Mouse (Mus musculus) hindbrain, embryonic 16.5 days (tissue): ENCODE measurements around the gene Cbfa2t2. TPM values are rescaled to one million over a fixed set of nuclear protein-coding genes. Genes with fewer than 3 reads are reported as not detected.
A peak's percentile ranks its signal among the peaks of the same experiment; 100 is the strongest.

Experiments used
- ATAC-seq: fragments of 200-750 bp; cut with Nextera tagmentation; 2 replicates; pipeline ENCODE4 v1.8.0; 2017; ENCODE audit warnings: moderate TSS enrichment, moderate library complexity
- H3K27ac ChIP-seq: fragments of 300-500 bp; sonication (generic); 2 replicates; pipeline ENCODE4 v1.5.1; 2014; ENCODE audit warnings: low read depth, mild to moderate bottlenecking, control low read depth, low read length, moderate library complexity
- H3K27me3 ChIP-seq: fragments of 300-500 bp; sonication (generic); replicated peaks from 2 replicates; pipeline ENCODE4 v1.6.1; 2014; ENCODE audit warnings: low read length; ENCODE audit not compliant: control insufficient read depth, insufficient read depth
- H3K36me3 ChIP-seq: fragments of 300-500 bp; sonication (generic); 2 replicates; pipeline ENCODE4 v1.6.1; 2014; ENCODE audit warnings: mild to moderate bottlenecking, low read length, moderate library complexity, mixed read lengths; ENCODE audit not compliant: control insufficient read depth, insufficient read depth
- H3K4me1 ChIP-seq: fragments of 300-500 bp; sonication (generic); 2 replicates; pipeline ENCODE4 v1.6.1; 2014; ENCODE audit warnings: low read depth, low read length; ENCODE audit not compliant: control insufficient read depth, insufficient read depth
- H3K4me2 ChIP-seq: fragments of 300-500 bp; sonication (generic); 2 replicates; pipeline ENCODE4 v1.6.1; 2014; ENCODE audit warnings: mild to moderate bottlenecking, low read length, control low read depth, moderate library complexity
- H3K4me3 ChIP-seq: fragments of 300-500 bp; sonication (generic); 2 replicates; pipeline ENCODE4 v1.5.1; 2014; ENCODE audit warnings: mild to moderate bottlenecking, low read length, control low read depth, moderate library complexity
- H3K9ac ChIP-seq: fragments of 300-500 bp; sonication (generic); 2 replicates; pipeline ENCODE4 v1.6.1; 2014; ENCODE audit warnings: low read depth, mild to moderate bottlenecking, control low read depth, low read length, moderate library complexity
- H3K9me3 ChIP-seq: fragments of 300-500 bp; sonication (generic); 2 replicates; pipeline ENCODE4 v1.6.1; 2014; ENCODE audit warnings: mild to moderate bottlenecking, low read length, moderate library complexity; ENCODE audit not compliant: control insufficient read depth
- WGBS: fragments of 180-500 bp; shearing (Covaris S2); extraction: QIAGEN DNeasy Blood & Tissue Kit; methylation state at CpG from one replicate; pipeline ENCODE4 v1.1.7; 2014; 5-methylcytosine and 5-hydroxymethylcytosine counted together
- polyA plus RNA-seq: library from polyadenylated mRNA; unstranded; fragments of >200 nt; fragmentation: Nextera tagmentation; extraction: Ambion mirVana; gene quantifications from 2 replicates; pipeline ENCODE4 v1.2.1, GENCODE M21; 2015

Gene Cbfa2t2
- polyA plus RNA-seq, 1 experiment from 2014 or later, result 39.8 TPM

DNA sequence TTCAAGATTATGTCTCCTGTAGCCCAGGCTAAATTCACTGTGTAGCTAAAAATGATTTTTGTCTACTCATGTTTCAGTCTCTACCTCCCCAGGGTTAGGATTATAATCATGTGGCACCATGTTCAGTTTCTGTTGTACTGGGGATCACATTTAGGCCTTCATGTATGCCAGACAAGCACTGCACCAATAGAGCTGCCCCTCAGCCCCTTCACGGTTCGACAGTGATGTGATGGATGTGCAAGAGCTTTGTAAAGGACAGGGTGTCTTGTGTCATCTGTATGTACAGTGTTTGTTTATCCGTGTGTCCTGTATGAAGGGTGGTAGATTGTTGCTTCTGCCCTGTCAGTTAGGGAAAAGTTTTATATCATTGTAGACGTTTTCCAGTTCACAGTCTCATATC, 72.2 kb downstream of the Cbfa2t2 start:
- Histone ChIP-seq H3K27me3 (no peaks in the 10 kb centered on the region), H3K4me3 (no peak overlapping the region), H3K4me1 (no peaks in the 10 kb centered on the region), H3K27ac (no peak overlapping the region), H3K4me2 (no peak overlapping the region), H3K36me3 (peaks cover 5% of the 10 kb centered on the region), H3K9ac (no peak overlapping the region), H3K9me3 (no peaks in the 10 kb centered on the region)
- 88% methylated on average over 4 of the region's 4 CpGs for WGBS
- ATAC-seq, result no peak

DNA sequence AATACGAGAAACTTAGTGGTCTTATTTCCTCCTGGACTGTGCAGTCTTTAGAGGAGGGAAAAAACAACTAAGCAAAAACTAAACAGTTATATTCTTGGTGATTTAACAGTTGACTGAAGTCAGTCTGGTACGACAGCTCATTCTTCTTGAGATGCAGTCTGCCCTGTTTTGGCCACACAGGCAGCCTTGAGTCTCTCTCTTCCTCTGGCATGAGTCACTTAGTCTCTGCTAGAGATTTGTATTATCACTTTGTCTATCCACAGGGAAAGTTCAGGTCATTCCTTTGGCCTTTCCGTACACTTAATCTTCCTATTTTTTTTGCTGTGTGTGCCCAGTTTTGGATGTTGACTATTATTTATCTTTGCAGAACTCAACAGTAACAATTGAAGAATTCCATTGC, 73.9 kb downstream of the Cbfa2t2 start:
- 96% methylated on average over 3 of the region's 3 CpGs for WGBS
- no peaks in the 10 kb centered on the region for H3K4me1 ChIP-seq
- H3K4me3 ChIP-seq, result no peak overlapping the region
- no peak overlapping the region for H3K9ac ChIP-seq
- no peak overlapping the region for H3K27ac ChIP-seq
- peaks cover 5% of the 10 kb centered on the region for H3K36me3 ChIP-seq
- ATAC-seq, result no peak
- no peaks in the 10 kb centered on the region for H3K27me3 ChIP-seq
- H3K4me2 ChIP-seq, result no peak overlapping the region
- H3K9me3 ChIP-seq, result no peaks in the 10 kb centered on the region

DNA sequence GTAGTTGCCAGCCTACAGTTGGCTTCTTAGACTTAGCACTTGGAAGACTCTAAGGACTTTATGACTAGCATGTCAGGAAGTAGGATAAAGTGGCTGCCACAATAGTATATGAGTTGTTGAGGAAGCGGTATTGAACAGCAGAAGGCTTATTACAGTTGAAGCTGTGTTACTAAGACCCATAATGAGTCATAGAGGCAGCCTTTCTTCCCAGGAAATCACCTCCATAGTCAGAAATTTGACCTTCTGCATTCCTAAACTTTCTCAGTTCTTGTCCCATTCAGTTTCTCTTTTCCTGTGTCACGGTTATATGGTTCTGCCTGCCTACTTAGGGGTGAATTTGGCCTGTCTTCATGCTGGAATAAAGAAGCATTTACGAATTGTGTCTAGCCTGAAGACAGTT, 80.7 kb downstream of the Cbfa2t2 start:
- Histone ChIP-seq H3K9ac (no peak overlapping the region), H3K27me3 (no peaks in the 10 kb centered on the region), H3K27ac (no peak overlapping the region; the same call in 1 of the 2 replicates), H3K36me3 (peaks cover 3% of the 10 kb centered on the region), H3K4me1 (no peaks in the 10 kb centered on the region), H3K4me3 (no peak overlapping the region), H3K9me3 (no peaks in the 10 kb centered on the region), H3K4me2 (no peak overlapping the region)
- 84% methylated on average over 3 of the region's 3 CpGs for WGBS
- ATAC-seq, result no peak

DNA sequence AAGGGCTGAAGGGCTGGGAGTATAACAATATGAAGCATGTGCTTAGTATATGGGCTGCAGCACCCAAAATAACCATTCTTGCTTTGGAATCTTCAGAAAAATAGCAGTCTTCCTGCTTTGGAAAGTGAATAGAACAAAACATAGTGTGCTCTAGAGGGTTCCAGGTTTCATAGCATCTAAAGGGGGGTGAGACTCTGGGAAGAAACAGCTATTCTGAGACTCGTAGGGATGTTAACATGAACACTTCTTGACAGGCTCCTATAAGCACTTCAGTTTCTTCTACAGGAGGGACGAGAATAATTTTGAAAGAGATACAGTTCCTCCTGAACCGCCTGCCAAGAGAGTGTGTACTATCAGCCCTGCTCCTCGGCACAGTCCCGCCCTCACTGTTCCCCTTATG, 81.1 kb downstream of the Cbfa2t2 start:
- no peaks in the 10 kb centered on the region for H3K9me3 ChIP-seq
- no peak overlapping the region; the same call in 1 of the 2 replicates for H3K27ac ChIP-seq
- no peak overlapping the region for H3K4me2 ChIP-seq
- no peaks in the 10 kb centered on the region for H3K4me1 ChIP-seq
- 92% methylated on average over 5 of the region's 5 CpGs for WGBS
- H3K9ac ChIP-seq, result no peak overlapping the region
- H3K27me3 ChIP-seq, result no peaks in the 10 kb centered on the region
- no peak for ATAC-seq
- peaks cover 3% of the 10 kb centered on the region for H3K36me3 ChIP-seq
- no peak overlapping the region for H3K4me3 ChIP-seq

DNA sequence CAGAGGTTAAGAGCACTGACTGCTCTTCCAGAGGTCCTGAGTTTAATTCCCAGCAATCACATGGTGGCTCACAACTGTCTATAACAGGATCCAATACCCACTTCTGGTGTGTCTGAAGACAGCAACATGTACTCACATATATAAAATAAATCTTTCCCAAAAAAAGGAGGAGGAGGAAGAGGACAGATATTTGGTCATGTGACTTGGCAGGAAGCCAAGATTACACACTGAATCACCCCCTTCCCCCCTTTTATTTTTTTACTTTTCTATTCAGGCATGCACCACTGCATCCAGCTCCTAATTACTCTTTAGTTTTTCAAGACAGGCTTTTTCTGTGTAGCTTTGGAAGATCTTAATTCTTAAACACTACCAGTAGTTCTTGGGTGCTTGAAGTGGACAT, 85.2 kb downstream of the Cbfa2t2 start:
- H3K27me3 ChIP-seq, result no peaks in the 10 kb centered on the region
- H3K4me2 ChIP-seq, result no peak overlapping the region
- no peaks in the 10 kb centered on the region for H3K9me3 ChIP-seq
- no peak overlapping the region for H3K9ac ChIP-seq
- peaks cover 20% of the 10 kb centered on the region for H3K36me3 ChIP-seq
- H3K27ac ChIP-seq, result no peak overlapping the region
- H3K4me3 ChIP-seq, result no peak overlapping the region
- no peaks in the 10 kb centered on the region for H3K4me1 ChIP-seq
- no peak for ATAC-seq

DNA sequence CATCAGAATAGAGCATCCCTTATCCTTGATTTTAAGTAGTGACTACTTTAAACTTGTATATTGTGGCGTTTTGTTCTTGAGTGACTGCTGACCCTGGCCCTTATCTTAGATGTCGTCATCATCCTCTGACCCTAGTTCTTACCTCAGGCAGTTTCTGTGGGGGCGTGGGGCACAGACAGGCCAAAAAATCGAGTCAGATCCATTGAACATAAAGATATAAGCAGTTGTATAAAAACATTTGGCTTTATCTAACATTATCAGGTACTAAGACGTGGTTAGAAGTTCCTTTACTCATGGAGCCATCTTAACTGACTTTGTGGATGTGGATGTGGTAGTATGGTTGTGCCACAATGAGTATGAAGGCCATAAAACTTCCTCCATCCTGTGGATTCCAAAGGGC, 86.1 kb downstream of the Cbfa2t2 start:
- Histone ChIP-seq H3K36me3 (peaks cover 20% of the 10 kb centered on the region), H3K27ac (no peak overlapping the region)

DNA sequence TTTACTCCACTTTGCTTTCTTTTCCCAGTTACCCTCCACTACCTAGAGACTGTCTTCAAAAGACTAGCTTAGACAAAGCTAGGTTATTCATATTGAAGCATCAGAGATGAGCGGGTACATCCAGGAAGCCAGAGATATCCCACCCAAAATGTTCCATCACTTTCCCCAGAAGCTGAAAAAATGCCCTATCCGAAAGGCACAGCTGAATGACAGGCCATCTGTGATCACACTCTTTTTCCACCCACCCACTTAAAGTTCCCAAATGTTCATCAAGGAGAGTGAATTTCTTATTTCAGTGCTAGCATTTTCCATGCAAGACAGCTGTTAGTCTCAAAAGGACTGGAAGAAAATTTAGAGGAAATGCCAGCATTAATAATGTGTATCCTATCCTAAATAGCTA, 89.0 kb downstream of the Cbfa2t2 start:
- H3K27ac ChIP-seq, result no peak overlapping the region
- H3K4me1 ChIP-seq, result no peaks in the 10 kb centered on the region
- H3K9ac ChIP-seq, result no peak overlapping the region
- no peak overlapping the region for H3K4me2 ChIP-seq
- H3K27me3 ChIP-seq, result no peaks in the 10 kb centered on the region
- H3K9me3 ChIP-seq, result no peaks in the 10 kb centered on the region
- H3K36me3 ChIP-seq, result peaks cover 20% of the 10 kb centered on the region
- WGBS, result 92% methylated on average over 2 of the region's 2 CpGs
- ATAC-seq, result no peak
- H3K4me3 ChIP-seq, result no peak overlapping the region

More for the DNA sequence above, 86.1 kb downstream of the Cbfa2t2 start:
- no peaks in the 10 kb centered on the region for H3K9me3 ChIP-seq
- no peak overlapping the region for H3K4me2 ChIP-seq
- H3K27me3 ChIP-seq, result no peaks in the 10 kb centered on the region
- no peak for ATAC-seq
- no peaks in the 10 kb centered on the region for H3K4me1 ChIP-seq
- no peak overlapping the region for H3K4me3 ChIP-seq
- 97% methylated on average over 5 of the region's 5 CpGs for WGBS
- no peak overlapping the region for H3K9ac ChIP-seq

DNA sequence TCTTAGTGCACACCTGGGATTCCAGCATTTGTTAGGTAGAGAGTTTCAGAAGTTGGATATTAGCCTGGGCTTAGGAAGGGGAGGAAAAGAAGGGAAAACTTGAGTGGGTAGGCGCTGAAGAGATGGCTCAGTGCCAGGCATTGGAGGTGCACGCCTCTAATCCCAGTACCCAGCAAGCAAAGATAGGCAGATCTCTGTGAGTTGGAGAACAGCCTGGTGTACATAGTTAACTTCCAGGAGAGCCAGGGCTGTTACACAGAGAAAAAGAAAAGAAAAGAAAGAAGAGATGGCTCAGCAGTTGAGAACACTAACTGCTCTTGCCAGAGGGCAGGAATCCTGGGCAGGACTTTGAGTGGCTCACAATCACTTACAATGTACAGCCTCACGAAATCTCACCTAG, 90.2 kb downstream of the Cbfa2t2 start:
- Histone ChIP-seq H3K36me3 (peaks cover 18% of the 10 kb centered on the region), H3K27ac (no peak overlapping the region), H3K9me3 (no peaks in the 10 kb centered on the region), H3K4me3 (no peak overlapping the region), H3K4me2 (no peak overlapping the region), H3K27me3 (no peaks in the 10 kb centered on the region), H3K9ac (no peak overlapping the region), H3K4me1 (no peaks in the 10 kb centered on the region)
- ATAC-seq, result no peak
- 62% methylated on average over 3 of the region's 3 CpGs for WGBS

DNA sequence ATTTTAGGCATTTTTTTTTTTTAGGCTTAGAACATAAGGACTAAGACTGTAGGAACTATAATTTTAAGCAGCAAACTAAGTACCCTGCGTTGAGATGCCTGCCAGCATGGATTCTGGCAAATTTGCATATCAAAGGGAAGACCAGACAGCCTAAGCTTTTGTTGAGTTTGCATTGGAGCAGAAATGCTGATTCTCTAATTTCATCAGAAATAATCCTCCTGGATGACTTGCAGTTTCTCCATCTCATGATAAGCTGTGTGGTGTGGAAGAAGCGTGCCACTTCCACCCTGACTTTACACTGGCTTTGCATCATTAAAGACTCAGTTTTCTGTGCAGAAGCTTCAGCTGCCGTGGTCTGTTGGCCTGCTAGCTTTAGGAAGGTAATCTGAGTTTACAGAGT, 96.6 kb downstream of the Cbfa2t2 start:
- no peak for ATAC-seq
- WGBS, result 45% methylated on average over 3 of the region's 3 CpGs
- Histone ChIP-seq H3K4me3 (no peak overlapping the region), H3K4me2 (no peak overlapping the region), H3K27ac (0 out of 2 replicates have a peak overlapping the region, but pooled peaks have one; percentile 37), H3K36me3 (peaks cover 16% of the 10 kb centered on the region), H3K4me1 (0 out of 2 replicates have a peak, but pooled peaks cover 1% of the 10 kb centered on the region), H3K9me3 (no peaks in the 10 kb centered on the region), H3K27me3 (no peaks in the 10 kb centered on the region), H3K9ac (no peak overlapping the region)

DNA sequence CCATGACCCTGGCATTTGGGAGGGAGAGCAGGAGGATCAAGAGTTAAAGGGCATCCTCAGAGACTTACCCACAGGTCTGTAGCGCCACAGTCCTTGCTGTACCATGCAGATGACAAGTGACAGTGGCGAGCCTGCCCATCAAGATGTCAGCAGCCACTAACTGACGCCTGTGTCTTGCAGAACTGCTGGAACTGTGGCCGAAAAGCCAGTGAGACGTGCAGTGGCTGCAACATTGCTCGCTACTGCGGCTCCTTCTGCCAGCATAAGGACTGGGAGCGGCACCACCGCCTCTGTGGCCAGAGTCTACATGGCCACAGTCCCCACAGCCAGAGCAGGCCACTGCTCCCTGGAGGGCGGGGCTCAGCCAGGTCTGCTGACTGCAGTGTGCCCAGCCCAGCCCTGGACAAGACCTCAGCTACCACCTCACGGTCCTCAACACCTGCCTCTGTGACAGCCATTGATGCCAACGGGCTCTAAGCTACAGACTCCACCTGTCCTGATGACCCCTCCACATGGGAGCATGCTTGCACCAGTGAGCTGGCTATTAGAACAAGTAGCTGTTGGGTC, 98.5 kb downstream of the Cbfa2t2 start:
- H3K4me1 ChIP-seq, result peaks cover 15% of the 10 kb centered on the region; the same call in 1 of the 2 replicates
- no peak overlapping the region for H3K4me2 ChIP-seq
- no peak; the same call in 1 of the 2 replicates for ATAC-seq
- WGBS, result 94% methylated on average over 12 of the region's 12 CpGs
- H3K4me3 ChIP-seq, result no peak overlapping the region
- no peak overlapping the region for H3K27ac ChIP-seq
- no peak overlapping the region for H3K9ac ChIP-seq
- H3K36me3 ChIP-seq, result peaks cover 16% of the 10 kb centered on the region
- no peaks in the 10 kb centered on the region for H3K27me3 ChIP-seq
- no peaks in the 10 kb centered on the region for H3K9me3 ChIP-seq
